Mouse (Mus musculus) kidney, embryonic 15.5 days (tissue): ENCODE measurements at regions not wholly inside any gene's neighbourhood (a gene's known extent, or its start where the extent isn't known, plus 50 kb on each side); places are given as distances from the start of the nearest gene placed in this dataset. TPM values are rescaled to one million over a fixed set of nuclear protein-coding genes. Genes with fewer than 3 reads are reported as not detected.

Experiments used
- microRNA-seq: library from miRNA; unstranded; fragments of <30 nt; microRNA quantifications from one replicate; pipeline ENCODE4, GENCODE M21; 2016

Small RNAs in the stretch of these regions (microRNA-seq; reads per million reads assigned to microRNA genes)
- gene Gm23416: not detected
